Mouse (Mus musculus): ENCODE measurements around the gene Zfp950.

DNA sequence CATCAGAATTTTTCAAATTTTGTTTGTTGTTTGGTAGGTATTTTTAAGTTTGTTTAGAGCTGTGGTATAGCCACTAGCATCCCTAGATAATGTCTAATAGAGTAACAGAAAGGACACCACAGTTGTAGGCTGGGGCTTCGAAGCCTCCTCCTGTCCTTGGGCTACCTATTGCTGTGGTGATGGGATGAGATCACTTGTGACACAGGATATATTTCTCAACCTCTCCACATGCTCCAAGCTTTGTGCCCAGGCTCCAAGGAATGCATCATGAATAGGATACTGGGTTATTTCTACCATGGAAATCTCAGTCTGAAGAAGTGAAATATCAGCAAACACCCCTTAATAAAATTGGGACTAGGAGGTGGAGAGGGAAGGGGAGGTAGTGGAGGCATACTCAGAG lies 52.9 kb downstream of the Zfp950 start:
- TF ChIP-seq EP300 (IDR thresholded peaks at IDR 0.05; ENCODE audit: insufficient read depth, low read depth, low read length): no peak
- TF ChIP-seq CTCF (IDR thresholded peaks at IDR 0.05; ENCODE audit: low read depth, low read length): no peak

All from ES-Bruce4 (cell line).